Mouse (Mus musculus): ENCODE measurements at regions not wholly inside any gene's neighbourhood (a gene's known extent, or its start where the extent isn't known, plus 50 kb on each side); places are given as distances from the start of the nearest gene placed in this dataset.

DNA sequence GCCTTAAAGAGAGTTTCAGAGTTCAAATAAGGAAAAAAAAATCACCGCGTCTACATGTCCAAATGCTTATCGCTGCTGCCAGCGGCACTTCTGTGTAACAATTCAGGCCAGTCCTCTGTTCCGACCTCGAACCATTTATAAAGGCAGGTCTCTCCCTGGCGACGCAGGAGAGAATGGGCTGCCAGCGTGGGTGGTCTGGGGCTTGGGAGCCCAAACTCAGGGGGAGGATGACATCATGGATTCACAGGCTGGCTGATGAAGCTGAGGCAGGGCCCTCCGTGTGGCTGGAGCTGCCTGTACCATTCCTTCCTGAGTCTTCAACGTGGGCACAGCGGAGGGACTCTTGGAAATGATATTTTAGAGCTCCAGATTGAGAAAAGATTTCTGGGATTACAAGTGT, 92.2 kb downstream of the Gas1 start:
- dilution Hi-C loops (cut with MboI; ENCODE audit: extremely low pct_ligation_motif_present, extremely low pct_unique_long_range_greater_than_20kb, low sequenced_read_pairs), result no loop called here
- Histone ChIP-seq H3K27ac (ENCODE audit: insufficient read depth, low read depth) (no peak overlapping the region), H3K9ac (ENCODE audit: insufficient read depth, low read depth) (no peak overlapping the region), H3K9me3 (replicated peaks; ENCODE audit: low read length) (peaks cover 81% of the 10 kb centered on the region), H3K4me2 (ENCODE audit: insufficient read depth, low read depth, poor library complexity, severe bottlenecking) (no peak overlapping the region), H3K79me2 (replicated peaks; ENCODE audit: control insufficient read depth, extremely low read depth, insufficient read depth, poor library complexity, severe bottlenecking) (no peaks in the 10 kb centered on the region), H3K4me1 (ENCODE audit: control insufficient read depth in 1 of 2, insufficient read depth in 2 of 2) (no peaks in the 10 kb centered on the region), H3K4me3 (replicated peaks in 1 of 3; ENCODE audit: low read depth in 2 of 3, low read length in 2 of 3, poor library complexity in 1 of 3) (no peak overlapping the region), H3K27me3 (replicated peaks) (no peaks in the 10 kb centered on the region), H3K36me3 (replicated peaks in 1 of 2; ENCODE audit: control insufficient read depth in 1 of 2, insufficient read depth in 1 of 2, low read length in 1 of 2) (no peaks in the 10 kb centered on the region)
- TF ChIP-seq ELF1 (IDR thresholded peaks at IDR 0.05; ENCODE audit: low read depth, low read length) (no peak), E2F4 (IDR thresholded peaks at IDR 0.05; ENCODE audit: insufficient replicate concordance, low read depth, low read length) (no peak), TBP (conservative IDR thresholded peaks at IDR 0.05; ENCODE audit: low read depth, low read length) (no peak), SIN3A (IDR thresholded peaks at IDR 0.05; ENCODE audit: low read length) (no peak), JUN (IDR thresholded peaks at IDR 0.05; ENCODE audit: insufficient read depth, low read depth, low read length) (no peak), USF2 (conservative IDR thresholded peaks at IDR 0.05; ENCODE audit: low read depth, low read length) (no peak)
- in situ Hi-C loops (cut with MboI; ENCODE audit: low pct_ligation_motif_present, low pct_unique_long_range_greater_than_20kb, low sequenced_read_pairs), result no loop called here
- DNase-seq (ENCODE audit: extremely low read depth), result no peak

DNA sequence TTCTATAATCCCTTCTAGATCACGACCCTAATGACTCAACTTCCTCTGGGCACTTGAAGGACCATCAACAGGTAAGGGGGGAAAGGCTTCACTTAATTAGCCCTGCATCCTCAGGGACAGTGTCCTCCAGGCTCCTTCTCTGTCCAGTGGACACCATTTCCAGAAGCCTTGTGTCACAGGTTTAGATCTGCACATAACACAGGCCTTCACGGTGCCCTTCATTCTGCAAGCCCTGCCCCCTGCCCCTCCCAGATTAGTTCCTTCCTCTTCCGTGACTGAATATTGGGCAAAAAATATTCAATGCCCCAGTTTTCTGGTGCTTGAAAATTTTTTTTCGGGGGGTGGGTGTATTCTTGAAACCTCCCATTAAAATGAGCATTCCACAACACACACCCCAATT, 92.9 kb downstream of the Gas1 start:
- in situ Hi-C loops (cut with MboI; ENCODE audit: low pct_ligation_motif_present, low pct_unique_long_range_greater_than_20kb, low sequenced_read_pairs) (no loop called here), dilution Hi-C loops (cut with MboI; ENCODE audit: extremely low pct_ligation_motif_present, extremely low pct_unique_long_range_greater_than_20kb, low sequenced_read_pairs) (no loop called here)
- H3K79me2 ChIP-seq (replicated peaks; ENCODE audit: control insufficient read depth, extremely low read depth, insufficient read depth, poor library complexity, severe bottlenecking), result no peaks in the 10 kb centered on the region
- H3K36me3 ChIP-seq (replicated peaks in 1 of 2; ENCODE audit: control insufficient read depth in 1 of 2, insufficient read depth in 1 of 2, low read length in 1 of 2), result no peaks in the 10 kb centered on the region
- no peak overlapping the region for H3K27ac ChIP-seq (ENCODE audit: insufficient read depth, low read depth)
- H3K4me2 ChIP-seq (ENCODE audit: insufficient read depth, low read depth, poor library complexity, severe bottlenecking), result no peak overlapping the region
- no peak overlapping the region for H3K4me3 ChIP-seq (replicated peaks in 1 of 3; ENCODE audit: low read depth in 2 of 3, low read length in 2 of 3, poor library complexity in 1 of 3)
- H3K27me3 ChIP-seq (replicated peaks), result no peaks in the 10 kb centered on the region
- no peak for DNase-seq (ENCODE audit: extremely low read depth)
- TF ChIP-seq BHLHE40 (IDR thresholded peaks at IDR 0.05; ENCODE audit: low read depth, low read length) (no peak), MAZ (IDR thresholded peaks at IDR 0.05; ENCODE audit: low read depth, low read length) (no peak), JUND (conservative IDR thresholded peaks at IDR 0.05; ENCODE audit: low read depth, low read length) (no peak), ELF1 (IDR thresholded peaks at IDR 0.05; ENCODE audit: low read depth, low read length) (no peak), ZNF384 (IDR thresholded peaks at IDR 0.05; ENCODE audit: low read depth, low read length) (no peak), SIN3A (IDR thresholded peaks at IDR 0.05; ENCODE audit: low read length) (no peak), RCOR1 (conservative IDR thresholded peaks at IDR 0.05; ENCODE audit: low read depth, low read length) (no peak), PAX5 (IDR thresholded peaks at IDR 0.05; ENCODE audit: low read length) (no peak), ZMIZ1 (IDR thresholded peaks at IDR 0.05; ENCODE audit: low read depth, low read length) (no peak), ZC3H11A (IDR thresholded peaks at IDR 0.05; ENCODE audit: low read depth, low read length) (no peak), JUN (IDR thresholded peaks at IDR 0.05; ENCODE audit: insufficient read depth, low read depth, low read length) (no peak), MAX (IDR thresholded peaks at IDR 0.05; ENCODE audit: low read length) (no peak), NRF1 (IDR thresholded peaks at IDR 0.05; ENCODE audit: low read depth, low read length) (no peak), ZKSCAN1 (IDR thresholded peaks at IDR 0.05; ENCODE audit: borderline replicate concordance, low read depth, low read length) (no peak), E2F4 (IDR thresholded peaks at IDR 0.05; ENCODE audit: insufficient replicate concordance, low read depth, low read length) (no peak), MYC (IDR thresholded peaks at IDR 0.05; ENCODE audit: low read depth, low read length) (no peak), USF2 (conservative IDR thresholded peaks at IDR 0.05; ENCODE audit: low read depth, low read length) (no peak), TBP (conservative IDR thresholded peaks at IDR 0.05; ENCODE audit: low read depth, low read length) (no peak), POLR2A (IDR thresholded peaks at IDR 0.05; ENCODE audit: low read depth, low read length) (no peak)
- H3K9me3 ChIP-seq (replicated peaks; ENCODE audit: low read length), result peaks cover 80% of the 10 kb centered on the region
- no peaks in the 10 kb centered on the region for H3K4me1 ChIP-seq (ENCODE audit: control insufficient read depth in 1 of 2, insufficient read depth in 2 of 2)
- no peak overlapping the region for H3K9ac ChIP-seq (ENCODE audit: insufficient read depth, low read depth)

All from CH12.LX (cell line).